Mouse (Mus musculus): ENCODE results near the gene Ctnnd2. TPM values are rescaled to one million over a fixed set of nuclear protein-coding genes. Genes with fewer than 3 reads are reported as not detected.

Gene Ctnnd2
- total and polyA plus RNA-seq, 3 experiments: 0.10 to 0.35 (median 0.16) TPM

DNA sequence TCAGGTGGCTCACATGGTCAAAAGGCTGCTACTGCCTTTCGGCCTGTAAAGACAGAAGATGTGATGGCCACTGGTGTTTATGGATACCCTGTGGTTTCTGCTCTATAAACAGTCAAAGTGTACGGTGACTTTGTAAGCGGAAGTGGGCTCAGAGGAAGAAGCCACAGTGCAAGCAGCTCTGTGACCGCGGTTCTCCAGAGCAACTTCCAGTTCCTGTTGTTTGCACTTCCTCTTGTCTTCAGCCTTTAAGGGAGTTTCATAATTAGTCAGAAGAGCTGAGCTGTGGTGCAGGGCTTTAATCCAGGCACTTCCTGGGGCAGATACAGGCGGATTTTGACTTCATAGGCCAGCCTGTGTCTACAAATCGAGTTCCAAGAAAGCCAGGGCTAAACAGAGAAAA, 438.2 kb downstream of the Ctnnd2 start:
- Histone ChIP-seq H3K27ac (no peak overlapping the region), H3K36me3 (ENCODE audit: control insufficient read depth, insufficient read depth, low read length) (no peaks in the 10 kb centered on the region), H3K9ac (ENCODE audit: low read depth, low read length) (no peak overlapping the region), H3K4me3 (no peak overlapping the region), H3K4me1 (ENCODE audit: control insufficient read depth, insufficient read depth, low read length) (no peaks in the 10 kb centered on the region), H3K27me3 (ENCODE audit: control insufficient read depth, insufficient read depth, low read length) (no peaks in the 10 kb centered on the region), H3K79me2 (replicated peaks; ENCODE audit: control insufficient read depth, insufficient read depth, low read length) (no peaks in the 10 kb centered on the region)
- TF ChIP-seq POLR2A (IDR thresholded peaks at IDR 0.05; ENCODE audit: insufficient read depth, low read depth, low read length) (no peak), CTCF (IDR thresholded peaks at IDR 0.05) (no peak), EP300 (IDR thresholded peaks at IDR 0.05; ENCODE audit: insufficient read depth, low read depth, low read length) (no peak)
- peak in 1 of 2 experiments; percentile 41 for DNase-seq
- intact Hi-C loops (cut with DNase I): no loop called here
- 48% methylated on average over 7 of the region's 7 CpGs for WGBS

DNA sequence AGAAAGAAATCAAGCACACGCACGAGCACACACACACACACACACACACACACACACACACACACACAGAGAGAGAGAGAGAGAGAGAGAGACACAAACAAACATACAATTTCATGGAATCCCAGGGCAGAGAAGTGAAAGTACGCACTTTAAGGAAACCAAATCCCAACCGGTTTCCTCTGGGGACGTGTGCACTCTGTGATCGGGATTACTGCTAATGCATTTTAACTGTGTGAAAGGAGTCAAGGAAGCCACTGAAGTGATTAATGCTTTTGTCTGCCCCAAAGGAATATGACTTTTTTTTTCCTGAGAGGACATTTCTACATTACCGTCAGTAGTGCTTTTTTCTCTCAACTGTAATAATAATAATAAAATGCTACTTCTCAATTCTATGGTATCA, 443.1 kb downstream of the Ctnnd2 start:
- DNase-seq: no peak
- 58% methylated on average over 7 of the region's 7 CpGs for WGBS
- H3K27ac ChIP-seq: no peak overlapping the region
- no peaks in the 10 kb centered on the region for H3K36me3 ChIP-seq (ENCODE audit: control insufficient read depth, insufficient read depth, low read length)
- H3K4me1 ChIP-seq (ENCODE audit: control insufficient read depth, insufficient read depth, low read length): no peaks in the 10 kb centered on the region
- H3K27me3 ChIP-seq (ENCODE audit: control insufficient read depth, insufficient read depth, low read length): no peaks in the 10 kb centered on the region
- no peaks in the 10 kb centered on the region for H3K79me2 ChIP-seq (replicated peaks; ENCODE audit: control insufficient read depth, insufficient read depth, low read length)
- TF ChIP-seq EP300 (IDR thresholded peaks at IDR 0.05; ENCODE audit: insufficient read depth, low read depth, low read length) (no peak), POLR2A (IDR thresholded peaks at IDR 0.05; ENCODE audit: insufficient read depth, low read depth, low read length) (no peak), CTCF (IDR thresholded peaks at IDR 0.05) (no peak)
- no peak overlapping the region for H3K4me3 ChIP-seq
- intact Hi-C loops (cut with DNase I): no loop called here
- no peak overlapping the region for H3K9ac ChIP-seq (ENCODE audit: low read depth, low read length)

DNA sequence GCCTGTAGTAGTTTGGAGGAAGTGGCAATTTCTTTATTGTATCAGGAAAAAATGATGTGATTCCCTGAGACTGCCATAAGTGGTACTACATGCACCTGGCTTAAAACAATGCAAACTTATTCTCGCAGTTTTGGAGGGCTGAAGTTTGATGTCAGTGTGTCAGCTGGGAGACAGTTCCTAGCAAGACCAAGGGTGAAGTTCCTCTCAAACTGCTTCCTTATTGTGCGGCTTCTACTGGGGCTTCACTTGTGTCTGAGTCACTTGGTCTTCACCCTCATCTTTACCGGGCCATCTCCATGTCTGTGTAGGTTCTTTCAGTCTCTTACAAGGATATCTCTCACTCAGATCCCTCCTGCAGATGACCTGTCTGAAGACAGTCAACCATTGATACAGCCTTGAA, 444.5 kb downstream of the Ctnnd2 start:
- no peak overlapping the region for H3K4me3 ChIP-seq
- intact Hi-C loops (cut with DNase I): no loop called here
- no peak overlapping the region for H3K9ac ChIP-seq (ENCODE audit: low read depth, low read length)
- no peaks in the 10 kb centered on the region for H3K4me1 ChIP-seq (ENCODE audit: control insufficient read depth, insufficient read depth, low read length)
- 85% methylated on average over 3 of the region's 3 CpGs for WGBS
- no peaks in the 10 kb centered on the region for H3K27me3 ChIP-seq (ENCODE audit: control insufficient read depth, insufficient read depth, low read length)
- H3K27ac ChIP-seq: no peak overlapping the region
- no peaks in the 10 kb centered on the region for H3K36me3 ChIP-seq (ENCODE audit: control insufficient read depth, insufficient read depth, low read length)
- no peak for DNase-seq
- no peak for TF ChIP-seq POLR2A (IDR thresholded peaks at IDR 0.05; ENCODE audit: insufficient read depth, low read depth, low read length)
- no peak for TF ChIP-seq CTCF (IDR thresholded peaks at IDR 0.05)
- TF ChIP-seq EP300 (IDR thresholded peaks at IDR 0.05; ENCODE audit: insufficient read depth, low read depth, low read length): no peak
- H3K79me2 ChIP-seq (replicated peaks; ENCODE audit: control insufficient read depth, insufficient read depth, low read length): no peaks in the 10 kb centered on the region

DNA sequence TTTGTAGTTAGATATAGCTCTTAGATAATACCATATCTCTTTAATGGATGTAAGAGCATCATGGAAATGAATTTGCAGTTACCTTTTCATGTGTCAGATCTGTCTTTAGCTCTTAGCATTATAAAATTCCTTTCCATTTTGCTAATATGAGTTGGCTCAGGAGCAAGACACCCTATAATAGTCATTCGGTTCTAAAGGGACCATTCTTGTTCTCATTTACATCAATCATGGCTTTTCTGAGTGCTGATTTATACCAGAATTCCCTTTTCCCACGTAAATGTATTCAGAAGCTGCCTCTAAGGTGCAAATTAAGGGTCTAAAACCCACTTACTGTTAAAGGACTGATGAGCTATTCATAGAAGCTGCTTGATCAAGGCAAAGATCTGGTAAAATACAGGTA, 445.5 kb downstream of the Ctnnd2 start:
- H3K27me3 ChIP-seq (ENCODE audit: control insufficient read depth, insufficient read depth, low read length): no peaks in the 10 kb centered on the region
- H3K9ac ChIP-seq (ENCODE audit: low read depth, low read length): no peak overlapping the region
- 77% methylated on average over 2 of the region's 2 CpGs for WGBS
- intact Hi-C loops (cut with DNase I): no loop called here
- no peak overlapping the region for H3K27ac ChIP-seq
- no peaks in the 10 kb centered on the region for H3K36me3 ChIP-seq (ENCODE audit: control insufficient read depth, insufficient read depth, low read length)
- no peaks in the 10 kb centered on the region for H3K79me2 ChIP-seq (replicated peaks; ENCODE audit: control insufficient read depth, insufficient read depth, low read length)
- TF ChIP-seq EP300 (IDR thresholded peaks at IDR 0.05; ENCODE audit: insufficient read depth, low read depth, low read length): no peak
- TF ChIP-seq CTCF (IDR thresholded peaks at IDR 0.05): no peak
- TF ChIP-seq POLR2A (IDR thresholded peaks at IDR 0.05; ENCODE audit: insufficient read depth, low read depth, low read length): no peak
- no peak overlapping the region for H3K4me3 ChIP-seq
- no peak for DNase-seq
- H3K4me1 ChIP-seq (ENCODE audit: control insufficient read depth, insufficient read depth, low read length): no peaks in the 10 kb centered on the region

DNA sequence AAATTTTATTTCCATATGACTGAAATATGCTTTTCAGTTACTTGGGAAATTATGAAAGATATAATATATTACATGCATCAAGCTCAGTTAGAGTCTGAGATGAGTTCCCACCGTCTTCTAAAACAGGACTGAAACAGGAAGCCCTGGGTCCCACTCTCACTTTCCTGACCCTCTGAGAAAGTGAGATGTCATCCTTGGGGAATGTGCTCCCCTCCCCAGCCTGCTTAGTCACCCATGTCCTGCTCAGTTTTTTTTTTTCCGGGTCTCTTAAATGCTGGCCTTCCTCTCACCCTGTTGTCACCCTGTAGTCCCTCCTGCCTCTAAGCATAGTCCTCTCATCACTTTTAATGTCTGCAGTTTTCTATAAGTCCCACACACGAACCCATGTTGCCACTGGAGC, 456.1 kb downstream of the Ctnnd2 start:
- no peaks in the 10 kb centered on the region for H3K4me1 ChIP-seq (ENCODE audit: control insufficient read depth, insufficient read depth, low read length)
- intact Hi-C loops (cut with DNase I): no loop called here
- no peak overlapping the region for H3K9ac ChIP-seq (ENCODE audit: low read depth, low read length)
- no peaks in the 10 kb centered on the region for H3K36me3 ChIP-seq (ENCODE audit: control insufficient read depth, insufficient read depth, low read length)
- H3K4me3 ChIP-seq: no peak overlapping the region
- no peaks in the 10 kb centered on the region for H3K79me2 ChIP-seq (replicated peaks; ENCODE audit: control insufficient read depth, insufficient read depth, low read length)
- DNase-seq: no peak
- no peaks in the 10 kb centered on the region for H3K27me3 ChIP-seq (ENCODE audit: control insufficient read depth, insufficient read depth, low read length)
- H3K27ac ChIP-seq: no peak overlapping the region
- no peak for TF ChIP-seq EP300 (IDR thresholded peaks at IDR 0.05; ENCODE audit: insufficient read depth, low read depth, low read length)
- no peak for TF ChIP-seq CTCF (IDR thresholded peaks at IDR 0.05)
- 23% methylated on average over 3 of the region's 3 CpGs for WGBS

DNA sequence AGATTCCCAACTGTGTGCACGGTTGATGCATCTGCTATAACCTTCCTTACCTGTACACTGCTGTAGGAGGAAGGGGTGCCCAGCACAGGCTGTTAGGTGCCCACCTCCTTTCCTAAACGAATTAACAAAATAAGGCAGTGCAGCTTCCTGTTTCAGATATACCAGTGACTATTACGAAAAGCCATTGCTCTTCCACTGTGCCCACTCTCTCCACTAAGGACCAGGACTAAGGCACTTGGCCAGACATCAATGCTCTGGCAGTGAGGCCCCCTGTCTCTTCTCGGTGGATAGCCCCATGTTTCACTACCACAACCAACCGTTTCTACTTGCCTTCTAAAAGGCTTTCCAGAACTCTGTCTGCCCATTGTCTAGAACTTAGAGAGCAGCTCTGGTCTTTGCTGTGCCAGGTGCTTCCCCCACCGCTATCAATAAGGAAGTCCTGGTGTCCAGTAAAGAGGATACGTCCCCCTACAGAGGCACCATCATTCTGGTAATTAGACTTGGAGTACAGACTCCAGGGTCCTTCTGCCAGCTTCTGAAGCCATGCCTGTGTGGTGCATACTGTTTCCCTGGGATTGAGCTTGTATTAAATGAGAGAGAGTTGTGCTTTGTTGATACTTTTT, 459.8 kb downstream of the Ctnnd2 start:
- no peak overlapping the region for H3K27ac ChIP-seq
- DNase-seq: no peak
- no peak overlapping the region for H3K4me3 ChIP-seq
- no peaks in the 10 kb centered on the region for H3K27me3 ChIP-seq (ENCODE audit: control insufficient read depth, insufficient read depth, low read length)
- no peaks in the 10 kb centered on the region for H3K79me2 ChIP-seq (replicated peaks; ENCODE audit: control insufficient read depth, insufficient read depth, low read length)
- H3K4me1 ChIP-seq (ENCODE audit: control insufficient read depth, insufficient read depth, low read length): no peaks in the 10 kb centered on the region
- intact Hi-C loops (cut with DNase I): no loop called here
- H3K36me3 ChIP-seq (ENCODE audit: control insufficient read depth, insufficient read depth, low read length): no peaks in the 10 kb centered on the region
- H3K9ac ChIP-seq (ENCODE audit: low read depth, low read length): no peak overlapping the region
- 54% methylated on average over 7 of the region's 7 CpGs for WGBS
- no peak for TF ChIP-seq POLR2A (IDR thresholded peaks at IDR 0.05; ENCODE audit: insufficient read depth, low read depth, low read length)
- TF ChIP-seq EP300 (IDR thresholded peaks at IDR 0.05; ENCODE audit: insufficient read depth, low read depth, low read length): no peak
- no peak for TF ChIP-seq CTCF (IDR thresholded peaks at IDR 0.05)
